Mouse (Mus musculus) c-Kit-positive CD71-positive TER-119-positive erythroid progenitor cells, embryonic 14.5 days (primary cell): ENCODE measurements around the gene Wdr81.

Experiments used
- DNase-seq: peaks from one replicate; pipeline ENCODE4 v3.0.0-alpha.2; 2013; ENCODE audit warnings: low spot score

Wdr81 gene

DNA sequence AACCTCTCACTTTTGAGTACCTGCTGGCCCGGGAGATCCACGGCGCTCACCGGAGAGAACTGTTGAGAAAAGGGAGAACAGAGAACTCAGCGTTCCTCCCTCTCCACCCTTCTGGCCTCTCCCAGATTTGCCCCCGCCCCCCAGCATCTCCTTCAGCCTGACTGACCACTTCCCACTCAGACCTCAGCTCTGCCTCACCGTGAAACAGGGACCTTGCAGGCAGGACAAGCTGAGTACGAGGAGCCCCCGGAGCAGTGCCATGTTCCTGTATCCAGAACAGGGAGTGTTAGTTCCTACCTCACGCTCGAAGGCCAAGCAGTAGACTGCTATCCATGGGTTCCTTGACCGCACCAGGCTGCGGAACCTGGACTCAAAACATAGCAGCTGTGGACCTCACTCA lies 16.3 kb downstream of the Wdr81 start:
- DNase-seq, result no peak

GRCm38 (mm10) chr11:75434138-75434537 lies 20.4 kb downstream of the Wdr81 start:
- DNase-seq, result no peak

DNA sequence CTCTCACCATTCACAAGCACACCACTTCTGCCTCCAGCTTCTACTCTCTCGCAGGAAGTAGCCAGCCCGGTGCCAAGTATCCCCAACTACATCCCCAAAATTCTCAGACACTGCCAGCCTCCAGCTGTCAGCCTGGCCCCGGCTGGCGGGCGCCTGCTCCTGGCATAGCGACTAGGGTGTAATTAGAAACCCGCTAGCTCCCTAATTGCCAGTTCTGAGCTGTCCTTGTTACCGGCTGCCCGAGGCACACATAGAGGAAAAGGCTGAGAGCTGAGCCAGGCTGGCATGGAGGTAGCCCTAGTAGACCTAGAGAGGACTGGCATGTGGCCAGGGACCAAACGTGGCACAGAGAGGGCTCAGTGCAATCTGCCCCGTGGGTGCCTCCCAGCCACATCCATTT lies 23.2 kb downstream of the Wdr81 start:
- DNase-seq, result no peak

- no peak for DNase-seq
Observed at GRCm38 (mm10) chr11:75429019-75429705, 25.4 kb downstream of the Wdr81 start.

- DNase-seq, result no peak
Observed at GRCm38 (mm10) chr11:75424459-75424858, 30.1 kb downstream of the Wdr81 start.

DNA sequence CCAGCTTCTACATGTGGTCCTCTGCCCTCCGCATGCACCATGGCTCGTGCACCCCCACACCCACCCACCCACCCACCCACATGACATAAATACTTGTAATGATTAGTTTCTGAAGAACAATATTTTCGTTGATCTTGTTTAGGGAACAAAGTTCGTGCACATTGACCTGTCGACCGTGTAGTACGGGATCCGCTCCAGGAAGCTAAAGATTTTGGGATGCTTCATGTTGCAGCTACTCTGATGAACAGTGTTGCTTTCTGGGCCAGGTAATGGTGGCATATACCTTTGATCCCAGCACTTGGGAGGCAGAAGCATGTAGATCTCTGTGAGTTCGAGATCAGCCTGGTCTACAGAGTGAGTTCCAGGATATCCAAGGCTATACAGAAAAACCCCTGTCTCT lies 30.5 kb downstream of the Wdr81 start:
- DNase-seq, result no peak

DNA sequence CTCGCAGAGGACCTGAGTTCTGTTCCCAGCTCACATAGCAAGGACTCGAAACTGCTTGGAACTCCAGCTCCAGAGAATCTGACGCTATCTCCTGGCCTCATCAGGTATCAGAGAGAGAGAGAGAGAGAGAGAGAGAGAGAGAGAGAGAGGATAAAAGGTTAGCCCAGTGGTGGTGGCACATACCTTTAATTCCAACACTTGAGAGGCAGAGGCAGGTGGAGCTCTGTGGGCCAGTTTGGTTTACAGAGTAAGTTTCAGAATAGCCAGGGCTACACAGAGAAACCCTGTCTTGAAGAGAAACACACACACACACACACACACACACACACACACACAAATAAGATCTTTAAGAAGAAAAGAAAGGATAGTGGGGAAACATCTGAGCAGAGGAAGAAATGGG lies 31.4 kb downstream of the Wdr81 start:
- no peak for DNase-seq

GRCm38 (mm10) chr11:75422013-75422792 lies 32.3 kb downstream of the Wdr81 start, which contains the start of gene Serpinf1:
Gene Serpinf1 (minus strand): TSS chr11:75422701.
- DNase-seq, result no peak

- no peak for DNase-seq
Observed at GRCm38 (mm10) chr11:75421375-75422012, 33.0 kb downstream of the Wdr81 start.

DNA sequence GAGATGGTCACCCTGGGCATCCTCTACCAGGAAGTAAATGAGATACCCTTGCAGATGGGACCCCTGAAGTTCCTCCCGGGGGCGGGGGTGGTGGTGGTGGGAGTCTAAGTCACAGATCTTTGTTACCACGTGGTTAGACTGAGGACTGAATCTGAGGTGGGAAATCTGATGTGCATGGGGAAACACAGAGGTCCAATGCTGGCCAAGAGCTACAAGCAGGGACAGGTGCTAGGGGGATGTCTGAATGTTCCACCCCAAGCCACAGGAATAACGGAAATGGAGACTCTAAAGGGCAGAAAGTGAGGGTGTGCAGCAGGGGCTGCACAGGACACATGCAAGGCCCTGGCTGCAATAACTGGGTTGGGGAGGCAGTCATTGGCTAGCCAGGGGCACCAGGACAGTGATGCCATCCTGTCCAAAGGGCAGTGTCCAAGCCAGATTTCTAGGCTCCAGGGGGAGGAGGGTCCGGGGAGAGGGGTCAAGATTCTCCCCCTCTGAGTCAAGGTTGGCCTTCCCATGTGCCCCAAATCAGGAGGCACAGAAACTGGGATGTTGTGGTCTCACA lies 33.6 kb downstream of the Wdr81 start:
- DNase-seq, result no peak

- DNase-seq, result no peak
Observed at GRCm38 (mm10) chr11:75420037-75420436, 34.5 kb downstream of the Wdr81 start.

- no peak for DNase-seq
Observed at GRCm38 (mm10) chr11:75415994-75416393, 38.5 kb downstream of the Wdr81 start.

- no peak for DNase-seq
Observed at GRCm38 (mm10) chr11:75415096-75415495, 39.4 kb downstream of the Wdr81 start.

- no peak for DNase-seq
Observed at GRCm38 (mm10) chr11:75410591-75410990, 43.9 kb downstream of the Wdr81 start.

DNA sequence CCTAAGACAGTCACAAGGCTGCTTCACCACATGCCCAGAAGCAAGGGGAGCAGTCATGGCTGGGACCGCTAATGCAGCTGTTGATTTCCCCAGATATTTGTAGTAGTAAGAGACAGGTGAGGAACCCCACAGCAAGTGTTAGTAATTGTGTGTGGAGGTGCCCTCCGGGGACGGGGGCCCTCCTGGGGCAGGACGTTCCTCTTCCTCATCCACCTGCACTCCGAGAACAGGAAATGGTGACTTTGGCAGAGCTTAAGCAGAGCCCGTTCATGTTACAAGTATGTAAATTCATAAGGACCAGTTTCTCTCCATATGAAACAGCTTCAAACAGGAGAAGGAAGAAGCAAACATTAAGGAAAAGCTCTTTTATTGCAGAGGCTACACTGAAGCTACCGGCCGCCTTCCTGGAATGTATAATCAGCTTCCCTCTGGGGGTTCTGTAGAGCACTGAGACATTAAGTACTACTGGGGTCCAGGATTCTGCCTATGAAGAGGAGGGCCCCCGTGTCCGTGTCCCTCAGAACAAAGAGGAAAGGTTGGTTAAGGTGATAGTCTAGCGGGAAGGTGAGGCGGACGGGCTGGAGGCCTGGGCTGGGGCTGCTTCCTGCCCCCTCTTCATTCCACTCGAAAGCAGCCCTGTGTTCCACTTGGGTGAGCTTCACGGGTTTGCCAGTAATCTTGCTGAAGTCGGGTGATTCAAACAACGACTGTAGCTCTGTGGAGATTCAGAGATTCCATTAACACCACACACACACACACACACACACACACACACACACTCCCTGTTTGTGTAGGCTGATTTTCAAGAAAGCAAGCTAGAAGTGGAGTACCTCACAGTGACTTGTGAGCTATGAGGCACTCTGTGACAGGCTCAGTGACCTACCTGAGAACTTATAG lies 44.6 kb downstream of the Wdr81 start:
- DNase-seq, result no peak

DNA sequence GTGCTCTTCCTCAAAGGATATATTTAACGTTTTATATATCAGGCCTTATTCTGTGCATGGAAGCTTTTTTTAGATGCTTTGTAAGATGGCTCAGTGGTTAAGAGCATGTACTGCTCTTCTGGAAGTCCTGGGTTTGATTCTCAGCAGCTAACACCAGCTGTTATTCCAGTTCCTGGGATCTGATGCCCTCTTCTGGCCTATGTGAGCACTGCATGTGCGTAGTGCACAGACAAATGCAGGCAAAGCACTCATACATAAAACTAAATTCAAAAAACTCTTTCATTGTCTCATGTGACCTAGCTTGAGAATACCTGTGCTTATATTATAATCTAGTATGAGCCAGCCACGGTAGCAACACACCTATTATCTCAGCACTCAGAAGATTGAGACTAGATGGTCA lies 47.7 kb downstream of the Wdr81 start:
- DNase-seq, result peak; percentile 46

DNA sequence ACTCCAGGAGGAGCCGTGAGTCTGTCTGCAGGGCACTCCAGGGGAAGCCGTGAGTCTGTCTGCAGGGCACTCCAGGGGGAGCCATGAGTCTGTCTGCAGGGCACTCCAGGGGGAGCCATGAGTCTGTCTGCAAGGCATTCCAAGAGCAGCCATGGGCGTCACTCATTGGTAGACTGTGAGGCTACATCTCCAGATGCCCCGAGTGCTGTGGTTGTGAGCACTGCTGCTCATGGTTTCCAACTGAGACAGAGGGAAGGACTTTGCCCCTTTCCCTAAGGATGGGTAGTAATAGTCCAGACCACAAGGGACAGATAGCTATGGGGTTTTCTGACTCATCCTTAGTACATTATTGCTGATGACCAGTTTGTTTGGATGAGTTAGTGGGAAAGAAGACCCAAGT lies 48.4 kb downstream of the Wdr81 start:
- DNase-seq, result no peak

- no peak for DNase-seq
Observed at GRCm38 (mm10) chr11:75404801-75405200, 49.7 kb downstream of the Wdr81 start.

DNA sequence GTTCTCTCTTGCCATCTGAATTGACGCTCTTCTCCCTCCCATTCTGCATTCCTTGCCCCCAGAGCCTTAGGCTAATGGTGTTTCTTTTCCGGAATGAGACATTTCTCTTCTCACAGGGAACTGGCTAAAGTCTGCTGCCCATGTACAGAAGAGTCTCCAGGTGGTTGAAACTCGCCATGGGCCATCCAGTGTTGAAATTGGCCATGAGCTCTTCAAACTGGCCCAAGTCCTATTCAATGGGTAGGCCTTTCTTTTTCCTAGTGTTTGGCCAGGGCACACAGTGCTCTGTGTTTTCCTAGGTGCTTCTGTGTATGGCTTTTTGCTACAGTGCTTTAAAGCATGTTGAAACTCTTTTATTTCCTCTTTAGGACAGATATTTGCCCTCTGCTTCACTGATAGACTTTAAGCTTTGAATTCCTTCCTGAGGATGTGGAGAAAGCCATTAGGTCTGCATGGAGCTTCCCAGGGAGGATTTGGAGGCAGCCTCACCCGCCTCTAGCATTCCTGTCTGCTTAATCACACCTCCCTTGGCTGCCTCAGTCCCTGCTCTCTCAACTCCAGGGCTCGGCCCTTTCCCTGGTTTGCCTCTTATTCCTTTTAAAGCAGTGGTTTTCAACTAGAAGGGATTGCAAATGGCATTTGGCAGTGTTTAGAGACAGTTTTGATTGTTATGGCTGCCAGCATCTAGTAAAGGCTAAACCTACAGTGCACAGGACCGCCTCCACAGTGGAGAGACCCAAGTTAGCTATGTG lies 51.0 kb downstream of the Wdr81 start:
- DNase-seq, result no peak

GRCm38 (mm10) chr11:75402271-75402690 lies 52.2 kb downstream of the Wdr81 start:
- peak; percentile 18 for DNase-seq

DNA sequence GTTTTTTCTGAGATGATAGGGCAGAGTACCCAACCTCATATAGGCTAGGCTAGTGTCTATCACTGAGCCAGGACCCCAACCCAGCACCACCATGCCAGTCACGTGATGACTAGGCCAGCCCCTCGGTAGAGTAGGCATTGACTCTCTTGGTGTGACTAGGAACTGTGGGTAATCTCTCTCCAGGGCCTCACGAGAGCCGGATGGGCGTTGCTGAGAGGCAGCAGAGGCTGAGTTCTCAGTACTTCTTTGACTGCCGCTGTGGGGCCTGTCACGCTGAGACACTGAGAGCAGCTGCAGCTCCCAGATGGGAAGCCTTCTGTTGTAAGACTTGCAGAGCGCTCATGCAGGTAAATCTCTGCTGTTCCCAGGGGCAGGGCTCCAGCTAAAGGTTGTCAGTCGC lies 54.4 kb downstream of the Wdr81 start:
- no peak for DNase-seq
